Mouse (Mus musculus): ENCODE data around the gene Mxd4.

- TF ChIP-seq CTCF (IDR thresholded peaks at IDR 0.05; ENCODE audit: borderline replicate concordance, extremely low read depth, insufficient read depth, insufficient read length) (no peak), POLR2A (IDR thresholded peaks at IDR 0.05; ENCODE audit: borderline replicate concordance, extremely low read depth, insufficient read depth, insufficient read length, poor library complexity, severe bottlenecking) (no peak)
Observed at GRCm38 (mm10) chr5:34233221-34233515, 45.6 kb upstream of the Mxd4 start.

Data from brain, embryonic 14.5 days (tissue).